In the genomic region with DNA sequence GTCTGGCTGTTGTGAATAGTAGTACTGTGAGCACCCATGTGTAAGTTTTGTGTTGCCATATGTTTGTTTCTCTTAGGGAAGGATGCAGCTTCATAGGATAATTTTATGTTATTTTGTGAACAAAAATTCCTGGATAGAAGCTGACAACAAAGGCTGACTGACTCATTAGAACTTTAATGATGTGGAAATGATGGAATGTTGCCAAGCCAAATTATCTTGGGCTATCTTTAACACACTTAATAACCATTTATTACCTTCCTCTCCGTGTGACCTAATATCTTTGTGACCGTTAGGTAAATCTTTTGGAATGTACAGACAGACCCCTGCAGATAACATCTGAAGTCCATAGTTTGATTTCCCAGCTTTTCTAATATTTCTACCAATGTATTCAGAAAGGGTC, we compare ENCODE assay signal across 17 mouse cellular contexts. TPM values are rescaled to one million over a fixed set of nuclear protein-coding genes. Genes with fewer than 3 reads are reported as not detected.
DNase-seq lines count a peak whose midpoint lies in the region; ATAC-seq and TF ChIP-seq lines count a peak whose summit lies in the region.
"Had no signal": no experiment of that assay in that cellular context is flagged by ENCODE, and none has a peak within 500 bp of the region (broad histone marks: within the 10 kb centered on the region; RNA-seq: fewer than 3 reads in every experiment).

No protein-coding gene starts in this region.

- WGBS in heart, embryonic 12.5 days = 25% methylated on average over 2 of the region's 2 CpGs
- WGBS in liver, adult 2 months = 8% methylated on average over 2 of the region's 2 CpGs
- WGBS in liver, postnatal 0 days (ENCODE audit: insufficient replicate concordance) = 62% methylated on average over 2 of the region's 2 CpGs
- whole genome bisulfite sequencing in embryonic facial prominence, embryonic 14.5 days = 12% methylated on average over 2 of the region's 2 CpGs

- no peak for TF ChIP-seq EP300 in liver, postnatal 0 days (IDR thresholded peaks at IDR 0.05; ENCODE audit: low read depth)

- TF ChIP-seq CTCF in liver, adult 2 months (IDR thresholded peaks at IDR 0.05; ENCODE audit: low read depth, low read length) = no peak
- no peak for TF ChIP-seq CTCF in liver, postnatal 0 days (IDR thresholded peaks at IDR 0.05; ENCODE audit: low read depth)

- H3K27ac ChIP-seq in heart, embryonic 12.5 days (ENCODE audit: poor library complexity, severe bottlenecking) = peak overlapping the region; percentile 66; the same call in 1 of the 2 replicates
- no peak overlapping the region for H3K27ac ChIP-seq in liver, adult 2 months (replicated peaks; ENCODE audit: insufficient read depth, low read depth, low read length)
- no peak overlapping the region for H3K27ac ChIP-seq in liver, postnatal 0 days (ENCODE audit: low read depth)
- H3K27ac ChIP-seq in embryonic facial prominence, embryonic 14.5 days (replicated peaks; ENCODE audit: low read depth, low read length) = peak overlapping the region; percentile 94
- H3K27ac ChIP-seq: hindbrain, embryonic 15.5 days had no signal

- no peak overlapping the region for H3K4me3 ChIP-seq in heart, embryonic 12.5 days
- H3K4me3 ChIP-seq in liver, adult 2 months (ENCODE audit: insufficient read depth, low read depth, low read length) = no peak overlapping the region
- H3K4me3 ChIP-seq in liver, postnatal 0 days (ENCODE audit: low read depth, low read length) = no peak overlapping the region
- H3K4me3 ChIP-seq in embryonic facial prominence, embryonic 14.5 days (ENCODE audit: low read depth, low read length) = no peak overlapping the region
- H3K4me3 ChIP-seq: hindbrain, embryonic 15.5 days; liver, embryonic 13.5 days had no signal

- H3K9ac ChIP-seq in heart, embryonic 12.5 days = no peak overlapping the region
- H3K9ac ChIP-seq in liver, adult 2 months (ENCODE audit: low read depth, low read length) = no peak overlapping the region
- no peak overlapping the region for H3K9ac ChIP-seq in liver, postnatal 0 days (replicated peaks)
- H3K9ac ChIP-seq in embryonic facial prominence, embryonic 14.5 days (ENCODE audit: low read depth, low read length) = no peak overlapping the region
- H3K9ac ChIP-seq: hindbrain, embryonic 15.5 days had no signal

- ATAC-seq in heart, embryonic 12.5 days (ENCODE audit: insufficient number of reproducible peaks, low FRiP score) = no peak
- no peak for ATAC-seq in liver, postnatal 0 days
- ATAC-seq in embryonic facial prominence, embryonic 14.5 days (ENCODE audit: low read depth) = no peak
- ATAC-seq: forebrain, embryonic 14.5 days; midbrain, embryonic 16.5 days had no signal

- H3K9me3 ChIP-seq in heart, embryonic 12.5 days (replicated peaks) = no peaks in the 10 kb centered on the region
- no peaks in the 10 kb centered on the region for H3K9me3 ChIP-seq in liver, postnatal 0 days (ENCODE audit: low read length)
- H3K9me3 ChIP-seq in embryonic facial prominence, embryonic 14.5 days (ENCODE audit: control insufficient read depth, low read length) = no peaks in the 10 kb centered on the region
- H3K9me3 ChIP-seq: hindbrain, embryonic 15.5 days; liver, embryonic 13.5 days had no signal

- no peak for TF ChIP-seq POLR2A in liver, adult 2 months (IDR thresholded peaks at IDR 0.05; ENCODE audit: extremely low read depth, insufficient read depth, low read length)

- H3K27me3 ChIP-seq in heart, embryonic 12.5 days (replicated peaks) = no peaks in the 10 kb centered on the region
- H3K27me3 ChIP-seq in liver, adult 2 months (ENCODE audit: control insufficient read depth, insufficient read depth, low read length) = no peaks in the 10 kb centered on the region
- no peaks in the 10 kb centered on the region for H3K27me3 ChIP-seq in liver, postnatal 0 days (ENCODE audit: insufficient read depth, low read length)
- H3K27me3 ChIP-seq in embryonic facial prominence, embryonic 14.5 days (replicated peaks; ENCODE audit: control insufficient read depth, insufficient read depth, low read length) = no peaks in the 10 kb centered on the region
- H3K27me3 ChIP-seq: hindbrain, embryonic 15.5 days; liver, embryonic 13.5 days had no signal

- H3K4me2 ChIP-seq in heart, embryonic 12.5 days = no peak overlapping the region
- H3K4me2 ChIP-seq in liver, postnatal 0 days (ENCODE audit: low read depth, low read length) = no peak overlapping the region
- H3K4me2 ChIP-seq in embryonic facial prominence, embryonic 14.5 days (ENCODE audit: low read depth, low read length) = no peak overlapping the region
- H3K4me2 ChIP-seq: hindbrain, embryonic 15.5 days; liver, embryonic 13.5 days had no signal

- DNase-seq in heart, adult 8-10 months (ENCODE audit: low spot score) = no peak
- DNase-seq in liver, adult 2 months (ENCODE audit: extremely low read depth, low read depth, low spot score) = peak; percentile 42
- no peak for DNase-seq in liver, postnatal 0 days
- no peak for DNase-seq in embryonic facial prominence, embryonic 14.5 days (ENCODE audit: low spot score)
- peak; percentile 78 for DNase-seq in retina, postnatal 1 day
- DNase-seq in kidney, postnatal 4 days = no peak
- DNase-seq in thymus, postnatal 14 days = no peak
- DNase-seq: B cell, adult 2 months; cerebellum, adult 9-10 months; kidney, adult 11 months; kidney, postnatal 25 days; liver, embryonic 13.5 days; right cerebral cortex, adult 18-20 months had no signal

- 0 out of 2 replicates have a peak, but pooled peaks cover 3% of the 10 kb centered on the region for H3K36me3 ChIP-seq in heart, embryonic 12.5 days
- H3K36me3 ChIP-seq in liver, adult 2 months (ENCODE audit: control insufficient read depth, insufficient read depth, low read length) = peaks cover 20% of the 10 kb centered on the region
- no peaks in the 10 kb centered on the region for H3K36me3 ChIP-seq in liver, postnatal 0 days (replicated peaks; ENCODE audit: insufficient read depth, low read length)
- H3K36me3 ChIP-seq in embryonic facial prominence, embryonic 14.5 days (ENCODE audit: control insufficient read depth, insufficient read depth, low read length) = no peaks in the 10 kb centered on the region
- H3K36me3 ChIP-seq: hindbrain, embryonic 15.5 days; liver, embryonic 13.5 days had no signal

- peaks cover 38% of the 10 kb centered on the region for H3K79me2 ChIP-seq in liver, adult 2 months (ENCODE audit: control insufficient read depth, insufficient read depth, low read length)

- H3K4me1 ChIP-seq in heart, embryonic 12.5 days (replicated peaks) = peaks cover 74% of the 10 kb centered on the region
- peaks cover 50% of the 10 kb centered on the region for H3K4me1 ChIP-seq in liver, adult 2 months (ENCODE audit: control insufficient read depth, insufficient read depth, low read length)
- H3K4me1 ChIP-seq in liver, postnatal 0 days (ENCODE audit: insufficient read depth) = peaks cover 32% of the 10 kb centered on the region
- H3K4me1 ChIP-seq in embryonic facial prominence, embryonic 14.5 days (ENCODE audit: control insufficient read depth, insufficient read depth, low read length) = peaks cover 33% of the 10 kb centered on the region
- H3K4me1 ChIP-seq: hindbrain, embryonic 15.5 days had no signal

RNA-seq across cellular contexts. Expression of a gene that starts 33.7 kb away (rescaled TPM):
- 257 and 273 TPM in 2 replicates for polyA plus RNA-seq in heart, embryonic 12.5 days (2016; fragmentation: Nextera tagmentation; extraction: Ambion mirVana)
- total RNA-seq in heart, adult 8-10 months (2022) = 100 to 1,000 TPM; 233 to 260 (median 250) TPM
- total RNA-seq in liver, adult 2 months (2014; rRNA removed) = 877 and 924 TPM in 2 replicates
- 231 and 284 TPM in 2 replicates for polyA plus RNA-seq in liver, adult 2 months (2012; rRNA removed)
- 467 and 475 TPM in 2 replicates for polyA plus RNA-seq in liver, postnatal 0 days (2015; fragmentation: Nextera tagmentation; extraction: Ambion mirVana)
- 131 and 133 TPM in 2 replicates for polyA plus RNA-seq in embryonic facial prominence, embryonic 14.5 days (2014; fragmentation: Nextera tagmentation; extraction: Ambion mirVana)

RNA-seq across cellular contexts. Expression of a gene that starts 33.8 kb away (rescaled TPM):
- 71.5 and 75.4 TPM in 2 replicates for polyA plus RNA-seq in heart, embryonic 12.5 days (2016; fragmentation: Nextera tagmentation; extraction: Ambion mirVana)
- 10 to 100 TPM; 50.5 to 59.8 (median 57.0) TPM for total RNA-seq in heart, adult 8-10 months (2022)
- 126 and 143 TPM in 2 replicates for total RNA-seq in liver, adult 2 months (2014; rRNA removed)
- polyA plus RNA-seq in liver, adult 2 months (2012; rRNA removed) = 44.8 and 55.2 TPM in 2 replicates
- 23.5 and 28.6 TPM in 2 replicates for polyA plus RNA-seq in liver, postnatal 0 days (2015; fragmentation: Nextera tagmentation; extraction: Ambion mirVana)
- polyA plus RNA-seq in embryonic facial prominence, embryonic 14.5 days (2014; fragmentation: Nextera tagmentation; extraction: Ambion mirVana) = 86.4 and 94.2 TPM in 2 replicates

Comparison
In these comparisons a context has a peak if more than half of its experiments do, and no peak if none do; other contexts are left out.
1. DNase-seq: peak in liver, adult 2 months (single experiment) and retina, postnatal 1 day (single experiment); none in heart, adult 8-10 months (single experiment), liver, postnatal 0 days (single experiment), embryonic facial prominence, embryonic 14.5 days (single experiment), kidney, postnatal 4 days (0 of 2) and thymus, postnatal 14 days (single experiment).
2. H3K27ac ChIP-seq: peak in heart, embryonic 12.5 days (single experiment) and embryonic facial prominence, embryonic 14.5 days (single experiment); none in liver, adult 2 months (single experiment) and liver, postnatal 0 days (single experiment).